Mouse (Mus musculus) frontal cortex, postnatal 25 days (tissue): ENCODE data around the gene Slit1.

Experiments
- DNase-seq, 2 experiments: peaks; one replicate each; pipeline ENCODE4 v3.0.0; 2022; ENCODE audit warnings: low spot score in 2 of 2

Slit1 gene

GRCm38 (mm10) chr19:41597170-41597894 lies 146.1 kb downstream of the Slit1 start:
- no peak for DNase-seq

GRCm38 (mm10) chr19:41591808-41592207 lies 151.7 kb downstream of the Slit1 start:
- DNase-seq, result no peak

GRCm38 (mm10) chr19:41589681-41590080 lies 153.8 kb downstream of the Slit1 start:
- no peak for DNase-seq

- DNase-seq, result no peak
These were observed 154.4 kb downstream of the Slit1 start for GRCm38 (mm10) chr19:41589026-41589425.

- DNase-seq, result no peak
These were observed 155.8 kb downstream of the Slit1 start for GRCm38 (mm10) chr19:41587431-41588222.

- no peak for DNase-seq
These were observed 156.7 kb downstream of the Slit1 start for GRCm38 (mm10) chr19:41586752-41587151.

- no peak for DNase-seq
These were observed 160.4 kb downstream of the Slit1 start for GRCm38 (mm10) chr19:41582918-41583514.

GRCm38 (mm10) chr19:41581706-41582420 lies 161.6 kb downstream of the Slit1 start, which contains the start of gene Gm340:
Gm340 (plus strand) TSS chr19:41582370.
- no peak for DNase-seq

- no peak for DNase-seq
These were observed 164.0 kb downstream of the Slit1 start for GRCm38 (mm10) chr19:41579311-41579920.

GRCm38 (mm10) chr19:41577576-41577975 lies 165.9 kb downstream of the Slit1 start:
- DNase-seq, result no peak

GRCm38 (mm10) chr19:41573700-41574099 lies 169.8 kb downstream of the Slit1 start:
- no peak for DNase-seq

GRCm38 (mm10) chr19:41568791-41569190 lies 174.7 kb downstream of the Slit1 start:
- DNase-seq, result no peak

- DNase-seq, result no peak
These were observed 182.6 kb downstream of the Slit1 start for GRCm38 (mm10) chr19:41560856-41561255.

- DNase-seq, result no peak
These were observed 184.5 kb downstream of the Slit1 start for GRCm38 (mm10) chr19:41558891-41559486.

- DNase-seq, result no peak
These were observed 186.0 kb downstream of the Slit1 start for GRCm38 (mm10) chr19:41557491-41557890.

GRCm38 (mm10) chr19:41556981-41557380 lies 186.5 kb downstream of the Slit1 start:
- no peak for DNase-seq
